Mouse (Mus musculus) stomach, embryonic 14.5 days (tissue): ENCODE results near the gene Eid3. TPM values are rescaled to one million over a fixed set of nuclear protein-coding genes. Genes with fewer than 3 reads are reported as not detected.
A peak's percentile ranks its signal among the peaks of the same experiment; 100 is the strongest.

Experiments
- ATAC-seq: fragments of 200-750 bp; cut with Nextera tagmentation; 2 replicates; pipeline ENCODE4 v1.8.0; 2017; ENCODE audit warnings: low read depth, moderate TSS enrichment; ENCODE audit not compliant: insufficient number of reproducible peaks, insufficient read depth, low FRiP score
- H3K27ac ChIP-seq: fragments of 300-500 bp; sonication (generic); 2 replicates; pipeline ENCODE4 v1.5.1; 2014; ENCODE audit warnings: mild to moderate bottlenecking, low read length, moderate library complexity, mixed read lengths
- H3K27me3 ChIP-seq: fragments of 300-500 bp; sonication (generic); 2 replicates; pipeline ENCODE4 v1.6.1; 2014; ENCODE audit warnings: low read length, control low read depth, mixed read lengths; ENCODE audit not compliant: control insufficient read depth, insufficient read depth
- H3K36me3 ChIP-seq: fragments of 300-500 bp; sonication (generic); 2 replicates; pipeline ENCODE4 v1.6.1; 2014; ENCODE audit warnings: mild to moderate bottlenecking, control low read depth, low read length, moderate library complexity, mixed read lengths; ENCODE audit not compliant: control insufficient read depth, insufficient read depth
- H3K4me1 ChIP-seq: fragments of 300-500 bp; sonication (generic); 2 replicates; pipeline ENCODE4 v1.6.1; 2014; ENCODE audit warnings: low read length, control low read depth, mixed read lengths; ENCODE audit not compliant: control insufficient read depth, insufficient read depth
- H3K4me2 ChIP-seq: fragments of 300-500 bp; sonication (generic); replicated peaks from 2 replicates; pipeline ENCODE4 v1.6.1; 2014; ENCODE audit warnings: low read depth, low read length, control low read depth
- H3K4me3 ChIP-seq: fragments of 300-500 bp; sonication (generic); 2 replicates; pipeline ENCODE4 v1.5.1; 2014; ENCODE audit warnings: low read depth, low read length, control low read depth
- H3K9ac ChIP-seq: fragments of 300-500 bp; sonication (generic); replicated peaks from 2 replicates; pipeline ENCODE4 v1.6.1; 2014; ENCODE audit warnings: low read depth, mild to moderate bottlenecking, control low read depth, low read length, moderate library complexity, mixed read lengths
- H3K9me3 ChIP-seq: fragments of 300-500 bp; sonication (generic); 2 replicates; pipeline ENCODE4 v1.6.1; 2016; ENCODE audit warnings: low read depth, low read length, control low read depth; ENCODE audit not compliant: control insufficient read depth
- WGBS: fragments of 180-500 bp; shearing (Covaris S2); extraction: QIAGEN DNeasy Blood & Tissue Kit; methylation state at CpG from one replicate; pipeline ENCODE4 v1.1.7; 2014; 5-methylcytosine and 5-hydroxymethylcytosine counted together
- polyA plus RNA-seq: library from polyadenylated mRNA; unstranded; fragments of >200 nt; fragmentation: Nextera tagmentation; extraction: Ambion mirVana; gene quantifications from 2 replicates; pipeline ENCODE4 v1.2.1, GENCODE M21; 2014

The Eid3 gene
- polyA plus RNA-seq, 1 experiment from 2014 or later: 0.88 TPM

GRCm38 (mm10) chr10:82858032-82858680, 8.3 kb upstream of the Eid3 start:
- Histone ChIP-seq H3K27me3 (no peaks in the 10 kb centered on the region), H3K4me3 (peak overlapping the region; percentile 74), H3K36me3 (no peaks in the 10 kb centered on the region), H3K27ac (peak overlapping the region; percentile 89; the same call in 1 of the 2 replicates), H3K9ac (no peak overlapping the region), H3K4me2 (peak overlapping the region; percentile 79), H3K9me3 (no peaks in the 10 kb centered on the region), H3K4me1 (peaks cover 8% of the 10 kb centered on the region; the same call in 1 of the 2 replicates)
- 52% methylated on average over 10 of the region's 10 CpGs for WGBS
- ATAC-seq: no peak

GRCm38 (mm10) chr10:82858691-82859532, 7.5 kb upstream of the Eid3 start:
- no peaks in the 10 kb centered on the region for H3K36me3 ChIP-seq
- H3K4me1 ChIP-seq: peaks cover 12% of the 10 kb centered on the region; the same call in 1 of the 2 replicates
- WGBS: under 1% methylated on average over 49 of the region's 49 CpGs
- no peaks in the 10 kb centered on the region for H3K27me3 ChIP-seq
- H3K4me2 ChIP-seq: peak overlapping the region; percentile 79
- ATAC-seq: peak; percentile 85
- peak overlapping the region; percentile 74 for H3K4me3 ChIP-seq
- H3K27ac ChIP-seq: peak overlapping the region; percentile 89
- peak overlapping the region; percentile 50 for H3K9ac ChIP-seq
- H3K9me3 ChIP-seq: no peaks in the 10 kb centered on the region

DNA sequence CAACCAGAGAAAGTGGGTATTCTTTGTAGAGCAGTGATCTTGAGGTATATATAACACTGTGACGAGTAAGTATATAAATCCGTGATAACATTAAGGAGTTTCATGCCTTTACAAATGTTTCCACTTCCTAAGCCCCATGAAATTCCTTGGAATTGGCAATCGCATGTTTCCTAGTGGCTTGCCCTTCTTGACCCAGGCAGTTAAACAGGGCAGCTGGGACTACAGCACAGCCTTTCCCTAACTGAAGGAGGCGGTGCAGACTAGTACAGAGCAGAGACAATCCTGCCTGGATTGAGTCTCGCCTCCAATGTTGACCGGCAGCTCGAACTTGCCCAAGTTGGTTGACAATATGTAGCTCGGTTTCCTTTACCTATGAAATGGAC, 6.9 kb upstream of the Eid3 start:
- under 1% methylated on average over 8 of the region's 8 CpGs for WGBS
- ATAC-seq: no peak
- peak overlapping the region; percentile 50 for H3K9ac ChIP-seq
- H3K4me1 ChIP-seq: peaks cover 12% of the 10 kb centered on the region; the same call in 1 of the 2 replicates
- H3K4me3 ChIP-seq: peak overlapping the region; percentile 74
- peak overlapping the region; percentile 89 for H3K27ac ChIP-seq
- peaks cover under 1% of the 10 kb centered on the region; the same call in 1 of the 2 replicates for H3K36me3 ChIP-seq
- no peaks in the 10 kb centered on the region for H3K9me3 ChIP-seq
- no peaks in the 10 kb centered on the region for H3K27me3 ChIP-seq
- peak overlapping the region; percentile 79 for H3K4me2 ChIP-seq

DNA sequence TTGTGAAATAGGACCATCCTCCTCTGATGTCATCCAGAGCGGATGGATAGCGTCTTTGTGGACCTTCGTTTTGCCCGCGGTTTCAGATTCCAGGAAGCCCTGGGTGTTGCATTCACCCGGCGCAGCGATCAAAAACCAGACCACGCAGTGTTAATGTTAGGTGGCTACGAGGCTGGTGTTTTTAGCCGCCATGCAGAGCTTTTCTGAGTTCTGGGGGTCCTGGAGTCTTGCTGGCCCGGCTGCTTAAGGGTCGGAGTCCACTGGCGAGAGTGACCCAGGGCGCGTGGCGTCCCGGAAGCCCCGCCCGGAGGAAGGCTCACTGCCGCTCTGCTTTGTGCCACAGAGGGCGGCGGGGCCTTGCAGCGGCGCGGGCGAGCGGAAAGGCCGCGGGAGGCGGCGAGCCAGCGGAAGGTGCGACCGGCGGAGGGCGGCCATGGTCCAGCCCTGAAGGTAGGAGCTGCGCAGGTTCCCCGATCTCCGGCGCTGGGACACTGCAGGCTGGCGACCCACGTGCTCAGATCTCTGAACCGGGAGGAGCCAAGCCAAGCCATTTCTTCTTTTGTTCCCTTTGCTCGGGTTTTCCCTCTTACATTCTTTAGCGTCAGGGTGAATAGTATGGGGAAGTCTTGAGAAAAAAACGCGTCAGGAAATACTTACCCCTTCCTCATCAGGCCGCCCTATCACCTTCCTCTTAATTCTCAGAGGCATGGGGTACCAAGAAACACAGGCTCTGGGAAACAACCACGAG, 6.1 kb upstream of the Eid3 start:
- Histone ChIP-seq H3K27ac (peak overlapping the region; percentile 89), H3K4me2 (peak overlapping the region; percentile 79), H3K9ac (peak overlapping the region; percentile 50), H3K4me1 (peaks cover 12% of the 10 kb centered on the region; the same call in 1 of the 2 replicates), H3K27me3 (no peaks in the 10 kb centered on the region), H3K36me3 (peaks cover 3% of the 10 kb centered on the region; the same call in 1 of the 2 replicates), H3K4me3 (peak overlapping the region; percentile 74), H3K9me3 (no peaks in the 10 kb centered on the region)
- WGBS: under 1% methylated on average over 50 of the region's 50 CpGs
- peak; percentile 64 for ATAC-seq

DNA sequence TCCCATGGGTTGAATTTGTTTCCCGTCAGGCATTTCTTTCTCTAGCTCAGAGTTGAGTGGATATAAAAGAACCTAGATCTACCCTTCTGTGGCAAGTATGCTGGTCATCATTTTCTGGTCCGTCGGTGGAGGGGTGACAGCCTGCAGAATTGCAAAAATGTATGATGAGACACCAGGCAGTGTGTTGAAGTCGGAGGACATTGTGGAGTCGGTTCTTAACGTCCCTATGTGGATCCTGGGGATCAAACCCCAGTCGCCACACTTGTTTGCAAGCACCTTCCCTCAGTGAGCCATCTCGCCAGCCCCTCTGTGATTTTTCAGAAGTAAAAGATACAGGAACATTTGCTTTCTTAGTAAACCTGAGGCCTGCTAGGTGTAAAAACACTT, 5.5 kb upstream of the Eid3 start:
- no peak for ATAC-seq
- 5% methylated on average over 8 of the region's 8 CpGs for WGBS
- H3K4me3 ChIP-seq: peak overlapping the region; percentile 74

DNA sequence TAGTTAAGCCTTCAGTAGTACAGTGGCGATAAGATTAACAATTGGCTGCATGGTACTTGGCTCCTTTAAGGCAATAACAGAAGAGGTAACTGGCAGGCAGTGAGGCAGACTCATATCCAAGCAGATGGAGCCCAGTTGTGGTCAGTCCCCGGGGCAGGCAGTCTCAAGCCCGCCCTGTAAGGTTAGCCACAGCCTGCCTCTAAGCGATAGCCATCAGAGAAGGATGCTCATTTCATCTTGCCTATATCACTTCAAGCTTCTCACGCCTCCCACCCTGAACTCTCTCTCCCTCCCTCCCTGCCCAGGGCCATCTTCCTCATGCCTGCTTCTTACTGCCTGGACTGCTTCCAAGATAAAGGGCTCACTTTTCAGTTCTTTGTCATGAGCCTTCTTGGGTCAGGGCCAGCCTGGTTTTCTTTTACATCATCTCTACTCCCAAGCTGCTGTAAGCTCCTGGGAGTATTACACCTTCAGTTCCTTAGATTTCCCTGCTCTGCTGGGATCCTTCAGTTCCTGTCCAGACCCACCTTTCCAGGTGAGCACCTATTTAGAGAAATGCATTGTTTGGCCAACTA, 3.2 kb upstream of the Eid3 start:
- Histone ChIP-seq H3K36me3 (peaks cover 9% of the 10 kb centered on the region), H3K9me3 (no peaks in the 10 kb centered on the region), H3K4me2 (no peak overlapping the region), H3K4me3 (no peak overlapping the region), H3K4me1 (peaks cover 12% of the 10 kb centered on the region; the same call in 1 of the 2 replicates), H3K9ac (no peak overlapping the region), H3K27me3 (no peaks in the 10 kb centered on the region), H3K27ac (no peak overlapping the region)
- 63% methylated on average over 5 of the region's 5 CpGs for WGBS
- no peak for ATAC-seq

More for the DNA sequence above, 5.5 kb upstream of the Eid3 start:
- Histone ChIP-seq H3K9me3 (no peaks in the 10 kb centered on the region), H3K9ac (peak overlapping the region; percentile 50), H3K36me3 (peaks cover 3% of the 10 kb centered on the region; the same call in 1 of the 2 replicates), H3K27me3 (no peaks in the 10 kb centered on the region), H3K4me2 (peak overlapping the region; percentile 79), H3K27ac (peak overlapping the region; percentile 89), H3K4me1 (peaks cover 12% of the 10 kb centered on the region; the same call in 1 of the 2 replicates)

- Histone ChIP-seq H3K4me1 (peaks cover 12% of the 10 kb centered on the region; the same call in 1 of the 2 replicates), H3K36me3 (peaks cover 9% of the 10 kb centered on the region), H3K9me3 (no peaks in the 10 kb centered on the region), H3K4me3 (no peak overlapping the region), H3K27me3 (no peaks in the 10 kb centered on the region), H3K27ac (no peak overlapping the region), H3K4me2 (no peak overlapping the region), H3K9ac (no peak overlapping the region)
- 72% methylated on average over 7 of the region's 7 CpGs for WGBS
- ATAC-seq: no peak
These were observed 2.6 kb upstream of the Eid3 start for GRCm38 (mm10) chr10:82863827-82864226.

GRCm38 (mm10) chr10:82866832-82867231, 406 bp downstream of the Eid3 start:
- Histone ChIP-seq H3K9ac (no peak overlapping the region), H3K4me1 (peaks cover 7% of the 10 kb centered on the region; the same call in 1 of the 2 replicates), H3K4me3 (no peak overlapping the region), H3K27ac (no peak overlapping the region), H3K4me2 (no peak overlapping the region), H3K27me3 (no peaks in the 10 kb centered on the region), H3K36me3 (peaks cover 9% of the 10 kb centered on the region), H3K9me3 (no peaks in the 10 kb centered on the region)
- no peak for ATAC-seq
- WGBS: 82% methylated on average over 18 of the region's 18 CpGs
